Mouse (Mus musculus) c-Kit-positive CD71-negative TER-119-negative erythroid progenitor cells, embryonic 14.5 days (primary cell): ENCODE data around the gene Aif1l.

ENCODE experiments used
- DNase-seq: peaks from one replicate; pipeline ENCODE4 v3.0.0-alpha.2; 2013; ENCODE audit warnings: low read depth

The Aif1l gene

DNA sequence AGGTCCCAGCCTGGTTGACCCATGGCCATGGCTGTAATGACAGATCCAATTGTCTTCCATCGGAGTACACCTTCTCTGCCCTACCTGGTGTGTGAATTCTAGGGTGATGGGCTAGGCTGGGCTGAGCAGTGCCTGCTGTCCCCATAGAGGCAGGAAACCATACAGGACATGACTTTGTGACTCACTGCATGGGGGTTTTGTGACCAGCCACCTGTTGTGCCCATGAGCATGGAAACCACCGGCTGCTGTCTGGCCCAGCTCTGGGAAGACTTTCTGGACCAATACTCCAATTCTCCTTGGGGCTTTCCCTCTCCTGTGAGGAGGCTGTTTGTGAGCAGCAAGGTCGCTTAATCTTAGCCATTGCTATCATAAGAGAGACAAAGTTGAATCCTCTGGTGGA, 2.8 kb downstream of the Aif1l start:
- DNase-seq, result no peak

DNA sequence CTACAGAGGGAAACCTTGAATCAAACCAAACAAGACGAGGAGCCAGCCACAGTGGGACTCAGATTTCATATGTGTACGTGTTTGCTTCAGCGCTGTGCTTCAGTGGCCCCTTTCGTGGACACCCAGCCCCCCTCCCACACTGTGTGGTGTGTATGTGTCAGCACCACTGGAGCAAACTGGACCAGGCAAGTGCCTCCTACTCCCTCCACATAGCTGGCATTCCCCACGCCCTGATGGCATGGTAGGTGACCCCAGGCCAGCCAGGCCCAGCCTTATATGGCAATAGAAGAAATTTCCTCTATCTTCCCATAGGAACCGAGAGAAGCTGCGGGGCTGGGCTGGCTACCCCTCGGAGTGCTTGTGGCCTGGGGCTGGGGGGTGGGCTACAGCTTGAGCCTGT, 3.7 kb downstream of the Aif1l start:
- DNase-seq, result no peak

DNA sequence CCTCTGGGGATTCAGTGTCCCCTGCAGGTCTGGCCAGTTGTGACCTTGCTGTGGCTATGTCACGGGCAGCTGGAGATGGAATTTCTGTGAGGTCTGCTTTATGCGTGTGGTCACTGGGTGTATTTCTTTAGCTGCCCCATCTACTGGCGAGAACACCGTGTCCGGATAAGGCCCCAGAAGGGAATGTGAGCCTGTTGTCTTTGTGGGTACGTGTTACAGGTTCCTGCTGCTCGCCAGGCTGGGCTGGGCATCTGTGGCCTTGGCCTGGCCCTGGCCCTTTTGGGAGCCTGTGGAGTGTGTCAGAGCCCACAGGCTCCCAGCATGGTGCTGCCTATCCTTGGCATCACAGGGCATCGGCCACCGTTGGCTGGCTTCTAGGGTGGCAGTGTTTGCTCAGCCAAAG, 4.8 kb downstream of the Aif1l start:
- no peak for DNase-seq

DNA sequence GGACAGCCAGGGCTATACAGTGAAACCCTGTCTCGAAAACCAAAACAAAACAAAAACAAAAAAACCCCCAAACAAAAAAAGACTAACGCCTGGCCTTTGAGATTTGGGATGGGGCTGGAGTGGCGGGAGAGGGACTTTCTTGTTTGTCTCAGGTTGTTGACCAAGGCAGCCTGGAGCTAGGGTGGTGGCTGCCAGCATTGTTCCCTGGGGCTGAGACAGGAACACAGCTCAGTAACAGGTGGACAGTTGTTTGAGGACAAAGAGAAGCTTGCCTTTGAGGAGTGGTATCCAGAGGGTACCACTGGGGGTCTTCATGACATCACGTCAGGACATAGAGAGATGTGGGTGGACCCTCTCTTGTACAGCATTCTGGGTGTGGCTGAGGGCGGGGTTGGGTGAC, 5.7 kb downstream of the Aif1l start:
- no peak for DNase-seq

DNA sequence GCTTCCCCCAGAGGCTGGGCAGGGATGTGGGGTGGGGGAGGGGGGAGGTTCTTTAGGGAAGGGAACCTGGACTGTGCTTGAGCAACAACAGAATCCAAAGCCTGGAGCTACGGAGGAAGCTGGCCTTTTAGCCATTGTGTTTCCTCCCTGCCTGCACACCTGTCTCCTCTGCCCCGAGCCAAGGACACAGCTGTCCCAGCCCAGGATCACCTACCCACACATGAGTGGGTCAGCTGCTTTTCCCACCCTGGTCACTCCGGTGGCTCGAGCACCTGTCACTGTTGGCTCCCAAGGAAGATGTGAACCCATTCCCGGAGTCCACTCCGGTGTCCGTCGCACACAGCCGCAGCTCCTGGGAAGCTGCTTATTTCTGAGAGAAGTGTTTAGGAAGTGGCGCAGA, 7.3 kb downstream of the Aif1l start:
- no peak for DNase-seq

DNA sequence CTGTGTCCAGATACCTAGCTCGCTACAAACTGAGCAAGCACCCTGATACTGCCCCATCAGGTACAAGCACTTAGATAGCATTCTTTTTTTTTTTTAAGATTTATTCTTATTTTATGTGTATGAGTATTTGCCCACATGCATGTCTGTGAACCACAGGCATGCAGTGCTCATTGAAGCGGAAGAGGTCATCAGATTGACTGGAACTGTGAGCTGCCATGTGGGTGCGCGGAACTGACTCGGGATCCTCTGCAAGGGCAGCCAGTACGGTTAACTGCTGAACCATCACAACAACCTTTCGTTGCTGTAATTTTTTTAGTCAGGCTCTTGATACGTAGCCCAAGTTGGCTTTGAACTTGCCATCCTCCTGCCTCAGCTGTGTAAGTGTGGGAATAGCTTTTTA, 11.0 kb downstream of the Aif1l start:
- DNase-seq, result no peak

DNA sequence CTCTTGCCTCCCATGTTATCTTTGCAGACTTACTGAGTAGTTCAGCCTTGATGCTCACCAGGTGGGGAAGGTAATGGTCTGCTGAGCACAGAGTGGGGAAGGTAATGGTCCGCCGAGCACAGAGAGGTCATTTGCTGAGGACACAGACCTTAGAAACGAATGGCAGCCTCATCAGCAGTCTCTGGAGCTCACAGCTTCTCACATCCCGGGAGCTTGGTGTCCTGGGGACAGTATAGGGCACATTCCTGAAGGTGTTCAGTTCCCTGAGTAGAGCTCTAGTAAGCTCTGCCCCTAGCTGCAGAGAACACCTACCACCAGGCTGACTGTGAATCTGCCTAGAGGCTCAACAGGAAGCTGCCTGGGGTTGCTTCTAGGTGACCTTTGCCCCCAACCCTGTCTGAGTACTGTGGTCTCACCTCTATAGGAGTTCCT, 11.9 kb downstream of the Aif1l start:
- DNase-seq, result no peak

DNA sequence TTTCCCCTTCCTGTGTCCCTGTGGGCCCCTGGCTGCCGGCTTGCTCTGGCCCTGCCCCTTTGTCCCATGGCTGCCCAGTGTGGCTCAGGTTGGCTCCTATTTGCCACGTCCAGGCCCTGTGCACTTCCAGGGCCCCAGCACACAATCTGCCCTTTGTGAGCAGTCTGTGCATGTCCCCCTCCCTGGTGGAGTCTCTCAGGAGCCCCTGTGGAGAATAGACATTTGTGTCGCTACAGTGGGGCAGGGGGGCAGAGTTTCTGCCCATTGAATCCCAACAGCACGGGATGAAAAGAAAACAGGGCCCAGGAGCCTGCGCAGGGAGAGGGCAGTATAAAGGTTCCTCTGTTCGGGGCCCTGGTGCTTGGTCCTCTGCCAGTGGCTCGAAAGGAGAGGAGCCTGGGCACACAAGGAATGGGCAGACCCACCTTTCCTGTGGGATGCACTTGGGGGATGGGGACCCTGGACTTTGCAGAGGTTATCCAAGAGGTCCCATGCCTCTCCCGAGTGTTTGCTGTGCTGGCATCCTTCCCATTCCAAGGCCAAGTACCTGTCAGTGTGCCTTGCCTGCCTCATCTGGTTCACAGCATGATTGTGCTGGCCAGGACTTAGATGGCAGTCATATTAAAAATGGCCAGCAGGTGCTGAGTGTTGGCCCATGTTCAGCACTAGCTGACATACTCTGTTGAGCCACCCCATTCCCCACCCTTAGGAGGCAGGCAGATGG, 12.7 kb downstream of the Aif1l start:
- DNase-seq, result no peak

DNA sequence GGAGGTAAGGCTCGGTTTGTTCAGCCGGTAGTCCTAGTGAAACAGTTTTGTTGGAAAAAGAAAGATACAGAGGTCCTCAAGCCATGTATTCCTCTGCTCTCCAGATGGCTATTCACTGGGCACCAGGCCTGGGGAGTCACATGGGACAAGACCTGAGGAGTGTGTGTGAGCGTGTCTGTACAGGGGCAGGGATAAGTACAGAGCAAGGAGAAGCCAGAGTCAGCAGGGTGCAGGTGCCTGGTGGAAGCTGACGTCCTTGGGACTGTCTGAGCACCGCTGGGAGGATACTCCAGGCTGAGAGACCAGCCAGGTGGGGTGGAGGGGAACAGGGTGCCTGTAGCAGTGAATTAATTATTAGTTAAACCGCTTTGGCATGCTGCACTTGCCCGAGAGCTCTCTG, 13.6 kb downstream of the Aif1l start:
- no peak for DNase-seq

DNA sequence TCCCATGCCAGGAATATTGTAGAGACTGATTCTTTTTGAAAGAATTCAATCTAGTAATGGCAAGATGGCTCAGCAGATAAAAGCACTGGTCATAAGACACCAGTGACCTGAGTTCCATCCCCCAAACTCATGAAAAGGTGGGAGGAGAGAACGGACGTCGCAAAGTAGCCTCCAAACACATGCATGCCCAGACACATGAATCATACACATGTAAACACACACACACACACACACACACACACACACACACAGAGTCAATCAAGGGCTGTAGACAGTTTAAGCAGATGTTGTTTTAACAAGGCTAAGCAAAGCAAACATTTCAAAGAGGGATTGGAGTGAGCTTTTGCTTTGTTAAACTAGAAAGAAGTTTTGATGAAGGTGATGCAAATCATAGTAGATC, 14.3 kb downstream of the Aif1l start:
- DNase-seq, result no peak

DNA sequence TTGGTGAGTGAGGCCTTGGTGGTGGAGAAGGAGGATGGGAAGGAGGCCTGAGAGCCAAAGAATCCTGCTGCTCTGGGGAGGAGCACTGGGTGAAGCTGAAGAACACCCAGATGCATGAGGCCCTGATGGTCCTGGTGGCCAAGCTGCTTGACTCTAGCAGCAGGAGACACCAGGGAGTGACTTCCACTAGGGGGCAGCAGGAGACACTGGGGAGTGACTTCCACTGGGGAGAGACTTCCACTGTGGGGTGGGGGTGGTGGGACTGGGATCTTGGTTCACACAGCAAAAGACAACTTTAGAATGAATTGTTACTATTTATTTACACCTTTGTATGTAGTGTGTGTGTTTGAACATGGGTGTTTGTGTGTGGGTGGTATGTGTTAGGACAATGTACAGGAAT, 15.2 kb downstream of the Aif1l start:
- peak; percentile 41 for DNase-seq

DNA sequence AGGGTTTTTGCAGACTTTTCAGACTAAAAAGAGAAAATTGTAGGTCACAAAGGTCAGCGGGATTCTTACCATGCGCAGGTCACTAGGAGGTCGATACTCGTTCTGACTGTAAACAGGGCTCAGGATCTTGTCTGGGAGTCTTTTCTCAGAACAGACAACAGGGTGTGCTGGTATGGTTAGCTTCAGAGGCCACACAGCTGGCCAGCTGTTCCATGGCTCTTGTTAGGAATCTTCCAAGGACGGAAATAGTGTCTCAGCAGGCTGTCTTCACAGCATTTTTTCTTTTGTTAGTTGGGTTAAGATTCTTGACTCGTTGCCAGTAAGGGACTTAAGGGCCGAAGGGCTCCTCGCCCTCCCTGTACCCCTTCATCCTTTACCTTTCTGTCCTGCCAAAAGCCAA, 16.9 kb downstream of the Aif1l start:
- no peak for DNase-seq

DNA sequence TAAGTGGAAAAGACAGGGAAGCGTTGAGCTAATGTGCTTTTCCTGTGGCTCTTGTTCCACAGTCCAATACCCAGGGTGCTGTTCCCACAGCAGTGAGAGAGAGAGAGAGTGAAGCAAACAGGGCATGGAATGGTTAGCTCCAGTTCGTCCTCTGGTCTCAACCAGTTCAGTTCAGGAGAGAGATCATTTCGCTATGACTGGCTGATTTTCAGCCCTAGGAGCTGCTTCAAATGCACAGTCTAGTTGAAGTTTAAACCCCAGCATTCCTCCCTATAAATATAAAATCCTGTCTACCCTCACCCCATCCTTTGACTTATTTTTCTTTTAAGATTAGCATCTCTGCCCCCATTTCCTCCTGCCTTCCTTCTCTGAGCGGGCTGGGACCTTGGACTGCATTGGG, 22.6 kb downstream of the Aif1l start:
- DNase-seq, result no peak

DNA sequence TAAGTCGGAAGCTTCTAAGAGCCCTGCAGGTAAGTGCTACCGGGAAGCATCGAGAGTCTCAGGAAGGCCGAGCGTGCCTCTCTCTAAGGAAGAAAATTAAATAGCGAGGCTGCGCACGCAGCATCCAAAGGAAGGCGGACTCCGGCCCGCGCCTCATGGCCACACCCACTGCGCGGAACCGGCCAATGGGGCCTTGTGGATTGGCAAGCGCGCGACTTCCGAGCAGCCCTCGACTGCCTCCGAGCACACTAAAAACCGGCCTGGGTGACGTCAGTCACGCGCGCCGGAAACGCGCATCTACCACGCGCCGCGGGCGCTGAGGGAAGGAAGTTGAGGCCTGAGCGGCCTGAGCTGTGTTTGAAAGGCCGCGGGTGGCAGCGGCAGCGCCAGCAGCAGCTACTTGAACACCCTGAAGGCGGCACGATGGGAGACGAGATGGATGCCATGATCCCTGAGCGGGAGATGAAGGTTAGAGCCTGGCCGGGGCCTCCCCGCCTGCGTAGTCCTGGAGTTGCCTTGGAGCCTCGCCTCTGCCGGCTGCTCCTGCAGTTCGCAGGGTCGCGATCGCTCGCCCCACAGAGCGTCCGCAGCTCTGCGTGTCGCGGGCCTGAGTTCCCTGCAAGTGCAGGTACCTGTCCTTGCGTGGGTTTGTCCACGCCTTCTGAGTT, 24.3 kb downstream of the Aif1l start, which contains the start of gene Nup214:
Gene Nup214, plus strand, starts transcription at position 296 of the 668 bp plus-strand sequence.
- DNase-seq, result peak; percentile 98

DNA sequence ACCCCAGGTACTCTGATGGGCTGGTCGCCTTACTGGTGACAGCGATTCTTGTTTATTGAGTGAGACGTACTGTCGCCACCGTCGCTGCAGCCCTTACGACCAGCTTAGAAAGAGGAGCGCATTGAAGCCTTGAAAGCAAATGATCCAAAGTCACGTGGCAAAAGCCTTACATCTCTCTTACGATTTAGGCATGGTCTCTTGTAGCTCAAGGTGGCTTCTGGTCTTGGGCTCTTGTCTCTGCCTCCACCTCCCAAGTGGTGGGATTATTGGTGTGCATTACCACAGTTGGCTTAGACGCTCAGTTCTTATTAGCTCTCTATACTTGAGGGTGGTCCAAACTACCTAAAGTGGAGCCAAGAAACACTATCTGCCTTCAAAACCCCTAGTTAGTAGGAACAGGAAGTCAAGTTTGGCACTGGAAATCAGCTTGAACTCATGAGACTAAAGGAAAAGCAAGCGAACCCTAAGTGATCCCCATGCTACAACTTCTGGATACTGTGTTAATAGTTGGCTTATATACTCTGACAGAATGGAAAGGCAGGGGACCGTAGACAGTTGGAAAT, 25.0 kb downstream of the Aif1l start:
- no peak for DNase-seq

DNA sequence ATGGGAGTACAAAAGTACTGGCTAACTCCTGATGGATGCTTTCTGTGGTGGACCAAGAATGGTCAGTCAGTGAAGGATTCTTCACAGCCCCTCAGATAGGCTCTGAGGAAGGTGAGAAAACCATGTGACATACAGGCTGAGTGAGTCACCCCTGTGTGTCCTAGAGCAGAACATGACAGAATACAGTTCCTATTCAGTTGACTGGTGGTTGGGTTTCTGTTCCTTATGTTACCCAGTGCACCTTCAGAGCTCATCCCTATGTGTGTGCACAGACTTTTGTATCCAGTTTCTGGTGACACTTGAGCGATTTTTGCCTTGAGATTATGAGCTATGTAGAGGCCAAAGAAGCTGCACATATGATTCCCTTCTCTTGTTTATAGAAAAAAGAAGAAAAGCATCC, 37.8 kb downstream of the Aif1l start:
- DNase-seq, result no peak

DNA sequence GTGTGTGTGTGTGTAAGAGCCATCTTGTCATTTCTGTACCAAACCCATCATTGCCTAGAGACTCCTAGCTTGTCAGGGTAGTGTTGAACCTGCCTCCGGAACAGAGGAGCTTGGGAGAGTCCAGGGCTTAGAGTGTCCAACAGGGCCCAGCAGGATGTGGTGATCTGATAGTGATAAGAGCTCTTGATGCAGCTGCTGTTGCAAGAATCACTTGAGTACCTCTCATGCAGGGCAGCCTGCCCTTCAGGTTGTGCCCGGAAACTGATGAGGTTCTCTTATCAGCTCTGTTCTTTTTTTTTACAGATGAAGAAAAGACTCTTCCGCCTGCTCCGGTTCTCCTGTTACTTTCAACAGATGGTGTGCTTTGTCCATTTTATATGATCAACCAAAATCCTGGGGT, 41.0 kb downstream of the Aif1l start:
- DNase-seq, result no peak

DNA sequence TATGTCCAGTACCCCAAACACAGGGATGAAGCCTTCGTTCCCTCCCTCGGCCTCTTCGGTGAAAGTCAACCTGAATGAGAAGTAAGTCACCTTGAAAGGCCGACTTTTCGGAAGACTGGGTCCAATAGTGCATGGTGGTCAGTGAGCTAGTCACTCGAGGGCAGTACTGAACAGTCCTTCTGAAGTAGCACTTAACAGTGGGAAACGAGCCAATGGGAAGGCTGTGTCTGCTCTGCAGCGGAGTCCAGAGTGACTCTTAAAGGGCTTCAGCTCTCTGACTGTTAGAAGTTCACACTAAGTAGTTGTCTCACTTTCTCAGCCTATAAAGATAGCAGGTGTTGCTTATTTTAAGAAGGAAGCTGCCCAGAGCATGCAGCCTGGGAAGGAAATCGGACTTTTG, 45.0 kb downstream of the Aif1l start:
- DNase-seq, result no peak

DNA sequence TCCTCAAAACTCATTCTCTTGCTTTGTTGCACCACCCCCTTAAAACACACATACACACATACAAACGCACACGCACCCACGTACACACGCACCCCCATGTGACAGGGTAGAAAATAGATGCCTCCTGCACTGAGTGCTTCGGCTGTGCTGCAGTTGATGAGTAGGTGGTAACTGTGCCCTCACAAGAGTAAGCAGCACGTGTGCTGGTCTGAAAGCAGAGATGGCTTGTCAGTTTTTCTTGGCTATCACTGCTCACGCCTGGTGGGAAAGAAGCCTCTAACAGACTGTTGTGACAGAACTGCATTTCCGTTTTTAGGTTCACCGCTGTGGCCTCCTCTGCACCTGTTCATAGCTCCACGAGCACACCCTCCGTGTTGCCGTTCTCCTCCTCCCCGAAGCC, 46.1 kb downstream of the Aif1l start:
- no peak for DNase-seq

DNA sequence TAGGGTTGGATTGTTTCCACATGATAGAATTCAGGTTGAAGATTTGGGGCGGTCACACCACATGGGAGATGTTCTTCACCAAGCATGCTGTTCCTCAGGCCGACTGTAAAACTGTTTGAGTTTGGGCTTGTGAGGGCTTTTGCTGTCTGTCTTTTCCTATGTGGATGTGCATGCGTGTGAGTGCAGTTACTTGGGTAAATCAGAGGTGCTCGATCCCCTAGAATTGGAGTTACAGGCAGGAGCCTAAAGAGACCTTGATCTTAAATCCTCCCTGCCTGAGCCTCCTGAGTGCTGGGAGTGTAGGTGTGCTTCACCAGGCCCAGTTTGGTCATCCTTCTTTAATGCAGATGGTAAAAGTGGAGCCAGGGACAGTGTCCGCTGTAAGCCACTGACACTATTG, 47.6 kb downstream of the Aif1l start:
- DNase-seq, result no peak

DNA sequence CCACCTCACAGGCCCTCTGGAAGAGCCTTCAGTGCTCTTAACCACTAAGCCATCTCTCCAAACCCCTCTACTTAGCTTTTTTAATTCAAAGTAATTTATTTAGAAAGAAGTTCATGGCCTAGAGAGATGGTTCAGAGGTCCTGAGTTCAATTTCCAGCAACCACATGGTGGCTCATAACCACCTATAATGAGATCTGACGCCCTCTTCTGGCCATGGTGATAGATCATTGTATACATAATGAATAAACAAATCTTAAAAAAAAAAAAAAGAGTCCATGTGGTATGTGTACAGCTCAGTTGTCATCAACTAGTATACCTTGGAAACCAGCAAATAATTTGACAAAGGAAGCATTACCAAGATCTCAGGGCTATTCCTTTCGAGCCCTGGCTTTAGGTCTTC, 48.5 kb downstream of the Aif1l start:
- peak; percentile 6 for DNase-seq

DNA sequence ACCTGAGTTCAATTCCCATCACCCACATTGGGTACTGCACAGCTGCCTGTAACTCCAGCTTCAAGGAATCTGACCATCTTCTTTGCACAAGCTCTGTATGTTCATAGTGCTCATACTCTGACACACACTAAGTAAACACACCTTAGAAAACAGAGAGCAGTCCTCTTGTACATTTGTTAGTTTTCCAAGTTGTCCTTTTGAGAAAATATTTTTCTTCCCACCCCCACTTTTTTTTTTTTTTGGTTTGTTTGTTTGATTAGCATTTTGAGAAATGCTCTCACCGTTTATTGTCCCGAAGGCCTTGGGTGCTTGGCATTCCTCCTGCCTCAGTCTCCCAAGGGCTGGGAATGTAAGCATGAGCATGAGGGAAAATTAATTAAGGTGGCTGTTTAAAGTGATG, 58.4 kb downstream of the Aif1l start:
- no peak for DNase-seq

DNA sequence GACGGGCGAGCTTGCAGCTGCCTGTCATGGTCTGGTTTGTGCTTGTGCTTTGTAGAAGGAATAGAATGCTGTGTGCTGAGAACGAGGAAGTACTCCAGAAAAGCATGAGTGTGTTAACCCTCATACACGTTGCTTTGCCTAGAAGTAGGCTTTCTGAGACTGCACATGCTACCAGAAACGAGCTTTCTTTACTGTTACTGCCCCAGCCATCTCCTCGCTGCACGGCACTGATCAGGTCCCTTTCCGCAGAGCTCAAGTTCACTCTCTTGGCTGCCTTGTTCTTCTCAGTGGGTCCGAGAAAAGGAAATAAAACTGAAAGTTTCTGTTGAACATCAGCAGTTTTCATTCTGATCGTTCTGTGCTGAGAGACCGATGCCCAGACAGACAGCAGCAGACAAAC, 58.8 kb downstream of the Aif1l start:
- DNase-seq, result no peak

DNA sequence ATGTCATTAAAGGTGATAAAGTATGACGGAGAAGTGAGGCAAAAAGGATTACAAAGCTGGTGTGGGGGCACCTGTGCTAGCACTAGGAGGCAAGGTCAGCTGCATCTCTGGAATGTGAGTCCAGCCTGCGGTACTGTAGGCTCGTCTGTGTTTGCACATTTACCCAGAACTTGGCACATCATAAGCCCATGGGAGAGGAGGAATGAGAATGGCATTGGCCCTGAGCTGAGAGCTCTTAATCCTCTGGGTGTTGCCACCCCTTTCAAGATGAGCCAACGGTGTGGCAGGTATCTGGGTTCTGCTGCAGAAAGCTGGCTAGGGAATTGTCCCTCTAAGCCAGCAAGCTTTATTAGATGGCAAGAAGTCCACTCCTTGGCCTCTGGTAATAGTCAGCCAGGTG, 69.8 kb downstream of the Aif1l start:
- DNase-seq, result no peak
